Mouse (Mus musculus): ENCODE data around the gene Ung. TPM values are rescaled to one million over a fixed set of nuclear protein-coding genes. Genes with fewer than 3 reads are reported as not detected.

The Ung gene
- polyA plus RNA-seq, 2 experiments, result 11.0 to 13.3 TPM

DNA sequence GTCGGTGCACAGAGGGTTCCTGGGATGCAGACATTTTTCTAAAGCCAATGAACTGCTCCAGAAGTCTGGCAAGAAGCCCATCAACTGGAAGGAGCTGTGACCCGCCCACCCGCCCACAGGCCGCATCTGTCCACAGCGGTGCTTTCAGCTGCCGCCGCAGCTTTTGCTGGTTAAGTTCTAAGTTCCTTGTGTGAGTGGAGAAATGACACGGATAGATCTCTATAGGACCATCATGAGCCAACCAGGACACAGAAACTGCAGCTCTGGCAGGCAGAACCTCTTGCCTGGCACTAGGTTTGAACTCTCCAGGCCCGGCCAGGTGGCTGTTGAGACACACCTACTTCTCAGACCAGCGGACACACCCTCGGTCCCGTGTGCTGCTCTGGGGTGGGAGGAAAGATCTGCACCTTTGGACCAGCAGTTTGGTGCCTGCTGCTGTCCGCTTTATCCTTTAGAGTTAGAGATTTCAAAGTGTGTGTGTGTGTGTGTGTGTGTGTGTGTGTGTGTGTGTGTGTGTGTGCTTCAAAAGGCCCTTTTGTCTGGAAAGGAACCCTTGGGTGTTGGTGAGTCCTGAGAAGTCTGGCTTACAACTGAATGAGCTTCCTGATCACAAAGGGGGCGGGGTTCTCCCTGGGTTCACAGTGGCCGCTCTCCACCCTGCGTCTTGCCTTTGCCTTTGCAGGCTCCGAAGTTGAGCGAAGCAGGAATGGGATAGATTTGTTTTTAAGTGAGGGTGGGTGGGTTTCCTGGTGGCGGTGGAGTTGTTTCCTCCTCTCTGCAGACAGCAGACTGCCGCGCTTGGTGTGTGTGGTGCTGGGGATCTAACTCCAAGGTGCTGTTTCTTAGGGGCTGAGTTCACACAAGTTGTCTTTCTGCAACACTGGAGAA is 8.3 kb downstream of the Ung start:
- no peak for TF ChIP-seq EP300 (IDR thresholded peaks at IDR 0.05; ENCODE audit: low read depth)
- no peak for TF ChIP-seq CTCF (IDR thresholded peaks at IDR 0.05; ENCODE audit: low read depth)
- DNase-seq (ENCODE audit: low read depth in 3 of 3, low spot score in 3 of 3) (no peak), ATAC-seq (ENCODE audit: insufficient read depth) (no peak)
- Histone ChIP-seq H3K36me3 (replicated peaks; ENCODE audit: control insufficient read depth, insufficient read depth, low read depth) (peaks cover 9% of the 10 kb centered on the region), H3K9ac (replicated peaks) (no peak overlapping the region), H3K4me3 (ENCODE audit: insufficient read depth in 1 of 2, low read depth in 2 of 2, low read length in 2 of 2) (no peak overlapping the region), H3K27ac (no peak overlapping the region), H3K9me3 (ENCODE audit: control insufficient read depth, low read length) (no peaks in the 10 kb centered on the region), H3K4me2 (ENCODE audit: low read depth) (no peak overlapping the region), H3K4me1 (replicated peaks; ENCODE audit: control insufficient read depth in 2 of 2, insufficient read depth in 2 of 2, low read length in 1 of 2) (peaks cover 0 to 9% of the 10 kb centered on the region in 2 experiments; a peak in 3 of 4 replicates), H3K27me3 (ENCODE audit: control insufficient read depth, insufficient read depth, low read length) (no peaks in the 10 kb centered on the region)
- 74% methylated on average over 21 of the region's 21 CpGs for WGBS (ENCODE audit: insufficient replicate concordance)

DNA sequence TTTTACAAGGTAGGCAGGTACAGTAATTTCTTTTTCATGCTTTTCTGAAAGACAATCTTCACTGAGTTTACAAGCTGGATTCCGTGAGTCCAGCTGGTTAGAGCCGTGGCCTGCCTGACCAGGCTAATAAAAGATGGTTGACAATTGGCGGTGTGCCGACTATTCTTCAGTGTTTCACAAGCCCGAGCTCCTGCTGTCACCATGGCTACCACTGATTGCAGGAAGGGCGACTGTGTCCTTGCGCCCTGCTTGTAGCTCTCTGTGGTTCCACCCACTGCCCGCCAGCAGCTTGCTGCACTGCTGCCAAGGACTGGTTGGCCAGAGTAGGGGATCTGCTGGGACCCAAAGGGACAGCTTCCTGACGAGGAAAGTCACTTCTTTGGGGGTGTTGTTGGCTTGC is 9.0 kb downstream of the Ung start:
- 68% methylated on average over 9 of the region's 9 CpGs for WGBS (ENCODE audit: insufficient replicate concordance)
- peaks cover 0 to 4% of the 10 kb centered on the region in 2 experiments; a peak in 3 of 4 replicates for H3K4me1 ChIP-seq (replicated peaks; ENCODE audit: control insufficient read depth in 2 of 2, insufficient read depth in 2 of 2, low read length in 1 of 2)
- DNase-seq (ENCODE audit: low read depth in 3 of 3, low spot score in 3 of 3), result peak in 1 of 3 experiments; percentile 16
- H3K9me3 ChIP-seq (ENCODE audit: control insufficient read depth, low read length), result no peaks in the 10 kb centered on the region
- no peak for ATAC-seq (ENCODE audit: insufficient read depth)
- H3K27ac ChIP-seq, result no peak overlapping the region
- no peak overlapping the region for H3K9ac ChIP-seq (replicated peaks)
- peaks cover 9% of the 10 kb centered on the region for H3K36me3 ChIP-seq (replicated peaks; ENCODE audit: control insufficient read depth, insufficient read depth, low read depth)
- TF ChIP-seq CTCF (IDR thresholded peaks at IDR 0.05; ENCODE audit: low read depth), result no peak
- no peak for TF ChIP-seq EP300 (IDR thresholded peaks at IDR 0.05; ENCODE audit: low read depth)
- H3K27me3 ChIP-seq (ENCODE audit: control insufficient read depth, insufficient read depth, low read length), result no peaks in the 10 kb centered on the region
- no peak overlapping the region for H3K4me2 ChIP-seq (ENCODE audit: low read depth)
- no peak overlapping the region for H3K4me3 ChIP-seq (ENCODE audit: insufficient read depth in 1 of 2, low read depth in 2 of 2, low read length in 2 of 2)

DNA sequence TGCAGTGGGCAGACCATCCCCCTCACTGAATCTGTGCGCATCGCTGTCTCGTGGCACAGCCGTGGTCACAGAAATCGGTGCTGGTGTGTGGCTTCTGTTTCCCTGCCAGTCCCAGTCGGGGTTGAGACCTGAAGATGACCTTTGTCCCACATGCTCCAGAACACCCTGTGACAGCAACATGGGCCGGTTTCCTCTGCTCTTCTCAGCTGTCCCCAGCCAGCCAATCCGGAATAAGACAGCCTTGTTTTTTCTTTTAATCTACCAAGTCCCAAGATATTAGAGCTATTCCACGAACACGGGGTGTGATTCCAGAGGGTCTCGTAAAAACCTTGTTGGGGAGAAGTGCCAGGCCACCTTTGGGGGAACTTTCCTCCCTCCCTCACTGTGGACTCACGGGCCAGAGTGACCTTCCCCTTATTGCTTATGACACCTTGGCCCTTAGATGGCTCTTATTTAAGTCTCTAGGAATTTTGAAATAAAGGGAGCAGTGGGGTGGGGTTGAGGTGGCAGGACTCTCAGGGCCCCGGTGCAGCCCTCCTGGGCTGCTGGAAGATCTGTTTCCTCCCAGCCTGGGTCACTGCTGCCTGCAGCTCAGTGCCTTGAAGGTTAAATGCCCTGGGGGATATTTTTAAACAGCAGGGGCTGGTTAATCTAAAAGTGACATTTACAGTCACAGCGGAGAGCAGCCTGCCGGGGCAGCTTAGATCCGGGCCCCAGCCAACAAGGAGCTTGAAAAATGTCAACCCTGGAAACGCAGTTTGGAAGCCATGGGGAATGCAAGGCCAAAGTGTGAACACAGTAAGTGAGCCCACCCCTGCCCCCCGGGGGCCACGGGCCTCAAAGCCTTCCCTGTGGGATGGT is 16.1 kb downstream of the Ung start, which contains the start of gene Acacb:
Gene Acacb, plus strand, starts transcription at position 508 of the 861 bp plus-strand sequence.
- DNase-seq (ENCODE audit: low read depth in 3 of 3, low spot score in 3 of 3) (no peak), ATAC-seq (ENCODE audit: insufficient read depth) (peak; percentile 60; the same call in 1 of the 2 replicates)
- Histone ChIP-seq H3K4me3 (ENCODE audit: insufficient read depth in 1 of 2, low read depth in 2 of 2, low read length in 2 of 2) (no peak within 1 kb of the TSS), H3K27ac (no peak within 1 kb of the TSS), H3K9me3 (ENCODE audit: control insufficient read depth, low read length) (no peaks in the 10 kb centered on the region), H3K4me1 (replicated peaks; ENCODE audit: control insufficient read depth in 2 of 2, insufficient read depth in 2 of 2, low read length in 1 of 2) (peaks cover 0 to 3% of the 10 kb centered on the region in 2 experiments; a peak in 1 of 4 replicates), H3K9ac (replicated peaks) (no peak within 1 kb of the TSS), H3K36me3 (replicated peaks; ENCODE audit: control insufficient read depth, insufficient read depth, low read depth) (no peaks in the 10 kb centered on the region), H3K4me2 (ENCODE audit: low read depth) (no peak within 1 kb of the TSS), H3K27me3 (ENCODE audit: control insufficient read depth, insufficient read depth, low read length) (no peaks in the 10 kb centered on the region)
- TF ChIP-seq EP300 (IDR thresholded peaks at IDR 0.05; ENCODE audit: low read depth) (no peak), CTCF (IDR thresholded peaks at IDR 0.05; ENCODE audit: low read depth) (no peak)
- 33% methylated on average over 19 of the region's 19 CpGs for WGBS (ENCODE audit: insufficient replicate concordance)

DNA sequence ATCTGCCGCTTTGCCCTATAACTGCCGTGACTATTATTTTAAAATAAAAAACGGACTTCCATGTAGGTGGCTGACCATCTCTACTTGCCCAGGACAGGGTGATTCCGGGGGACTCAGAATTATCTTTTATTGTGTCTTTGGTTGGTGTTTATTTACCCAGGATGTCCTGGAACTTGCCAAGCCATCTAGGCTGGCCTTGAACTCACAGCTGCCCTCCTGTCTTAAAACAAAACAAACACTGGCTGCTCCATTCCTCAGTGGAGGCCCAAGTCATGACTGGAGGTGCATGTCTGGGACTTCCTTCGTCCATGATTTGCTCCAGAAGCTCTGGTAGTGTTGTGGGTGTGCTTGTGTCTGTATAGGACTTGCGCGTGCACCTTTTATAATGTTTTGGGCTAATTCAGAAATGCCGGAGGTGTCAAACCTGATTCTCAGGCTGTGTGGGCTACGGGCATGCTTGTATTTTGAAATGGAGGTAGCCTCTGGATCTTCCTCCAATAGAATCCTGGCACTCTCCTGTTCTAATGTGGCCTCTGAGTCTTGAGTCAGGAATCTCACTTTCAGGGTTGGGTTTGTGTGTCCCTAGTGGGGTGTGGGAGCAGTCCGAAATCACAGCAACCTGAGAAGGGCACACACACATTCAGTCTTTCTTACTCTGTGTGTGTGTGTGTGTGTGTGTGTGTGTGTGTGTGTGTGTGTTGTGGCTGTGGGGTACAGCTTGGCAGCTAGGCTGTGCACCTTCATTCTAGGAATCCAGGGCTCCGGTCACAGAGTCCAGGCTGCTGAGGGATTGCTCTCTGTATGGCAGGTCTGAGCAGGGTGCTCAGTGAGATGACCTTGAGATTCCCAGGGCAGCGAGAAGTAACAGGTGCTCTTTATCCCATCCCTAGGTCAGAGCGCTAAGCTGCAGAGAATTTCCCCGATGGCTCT is 17.1 kb downstream of the Ung start:
- TF ChIP-seq CTCF (IDR thresholded peaks at IDR 0.05; ENCODE audit: low read depth) (no peak), EP300 (IDR thresholded peaks at IDR 0.05; ENCODE audit: low read depth) (no peak)
- WGBS (ENCODE audit: insufficient replicate concordance), result 66% methylated on average over 14 of the region's 14 CpGs
- DNase-seq (ENCODE audit: low read depth in 3 of 3, low spot score in 3 of 3) (no peak), ATAC-seq (ENCODE audit: insufficient read depth) (no peak)
- Histone ChIP-seq H3K4me3 (ENCODE audit: insufficient read depth in 1 of 2, low read depth in 2 of 2, low read length in 2 of 2) (no peak overlapping the region), H3K4me2 (ENCODE audit: low read depth) (no peak overlapping the region), H3K9me3 (ENCODE audit: control insufficient read depth, low read length) (no peaks in the 10 kb centered on the region), H3K4me1 (replicated peaks; ENCODE audit: control insufficient read depth in 2 of 2, insufficient read depth in 2 of 2, low read length in 1 of 2) (peaks cover 0 to 3% of the 10 kb centered on the region in 2 experiments; a peak in 1 of 4 replicates), H3K27ac (no peak overlapping the region), H3K36me3 (replicated peaks; ENCODE audit: control insufficient read depth, insufficient read depth, low read depth) (no peaks in the 10 kb centered on the region), H3K9ac (replicated peaks) (no peak overlapping the region), H3K27me3 (ENCODE audit: control insufficient read depth, insufficient read depth, low read length) (no peaks in the 10 kb centered on the region)

Data from liver, embryonic 14.5 days (tissue).